Mouse (Mus musculus) right cerebral cortex, postnatal 36 days (tissue): ENCODE measurements around the gene Edn3.

Experiments
- DNase-seq, 2 experiments: peaks; one replicate each; pipeline ENCODE4 v3.0.0; 2022; ENCODE audit warnings: low spot score in 2 of 2, mixed read lengths in 1 of 2

The Edn3 gene

GRCm38 (mm10) chr2:174760479-174761121 is at the start of gene Edn3:
Gene Edn3 (plus strand): TSS chr2:174760619.
- no peak for DNase-seq

- no peak for DNase-seq
These were observed 48.4 kb upstream of the Edn3 start for GRCm38 (mm10) chr2:174712043-174712442.

GRCm38 (mm10) chr2:174715938-174716337 is 44.5 kb upstream of the Edn3 start:
- DNase-seq: no peak

- no peak for DNase-seq
These were observed 42.6 kb upstream of the Edn3 start for GRCm38 (mm10) chr2:174717857-174718256.

GRCm38 (mm10) chr2:174727114-174727823 is 33.1 kb upstream of the Edn3 start:
- no peak for DNase-seq

GRCm38 (mm10) chr2:174731939-174732338 is 28.5 kb upstream of the Edn3 start:
- DNase-seq: no peak

GRCm38 (mm10) chr2:174735270-174735669 is 25.1 kb upstream of the Edn3 start:
- DNase-seq: no peak

- DNase-seq: no peak
These were observed 13.2 kb upstream of the Edn3 start for GRCm38 (mm10) chr2:174747182-174747581.

GRCm38 (mm10) chr2:174748381-174748780 is 12.0 kb upstream of the Edn3 start:
- DNase-seq: no peak

- DNase-seq: no peak
These were observed 7.2 kb upstream of the Edn3 start for GRCm38 (mm10) chr2:174753197-174753596.

- DNase-seq: no peak
These were observed 6.2 kb upstream of the Edn3 start for GRCm38 (mm10) chr2:174754231-174754630.

- no peak for DNase-seq
These were observed 1.2 kb upstream of the Edn3 start for GRCm38 (mm10) chr2:174759189-174759588.

GRCm38 (mm10) chr2:174761452-174762101 is 1.2 kb downstream of the Edn3 start:
- DNase-seq: no peak

GRCm38 (mm10) chr2:174762310-174762709 is 1.9 kb downstream of the Edn3 start:
- DNase-seq: no peak

- DNase-seq: no peak
These were observed 8.6 kb downstream of the Edn3 start for GRCm38 (mm10) chr2:174768891-174769528.

GRCm38 (mm10) chr2:174774177-174775111 is 14.0 kb downstream of the Edn3 start:
- no peak for DNase-seq

- no peak for DNase-seq
These were observed 21.6 kb downstream of the Edn3 start for GRCm38 (mm10) chr2:174782016-174782415.

- DNase-seq: no peak
These were observed 22.5 kb downstream of the Edn3 start for GRCm38 (mm10) chr2:174782880-174783279.

- DNase-seq: no peak
These were observed 28.4 kb downstream of the Edn3 start for GRCm38 (mm10) chr2:174788830-174789229.

- no peak for DNase-seq
These were observed 32.2 kb downstream of the Edn3 start for GRCm38 (mm10) chr2:174792436-174793125.

- no peak for DNase-seq
These were observed 32.8 kb downstream of the Edn3 start for GRCm38 (mm10) chr2:174793181-174793580.
